Mouse (Mus musculus) testis, adult 2 months (tissue): Measurements from ENCODE around the gene Thsd7b.

Experiments used
- CTCF ChIP-seq: fragments of 200-500 bp; IDR thresholded peaks from 2 replicates; pipeline ENCODE4 v1.5.1; 2012; ENCODE audit warnings: low read depth, mild to moderate bottlenecking, inconsistent platforms, low read length, moderate library complexity; ENCODE audit not compliant: control insufficient read depth, insufficient read depth, insufficient replicate concordance
- POLR2A ChIP-seq: fragments of 200-500 bp; IDR thresholded peaks from 2 replicates; pipeline ENCODE4 v1.6.1; 2012; ENCODE audit warnings: low read depth, mild to moderate bottlenecking, inconsistent platforms, low read length, moderate library complexity; ENCODE audit not compliant: control insufficient read depth

DNA sequence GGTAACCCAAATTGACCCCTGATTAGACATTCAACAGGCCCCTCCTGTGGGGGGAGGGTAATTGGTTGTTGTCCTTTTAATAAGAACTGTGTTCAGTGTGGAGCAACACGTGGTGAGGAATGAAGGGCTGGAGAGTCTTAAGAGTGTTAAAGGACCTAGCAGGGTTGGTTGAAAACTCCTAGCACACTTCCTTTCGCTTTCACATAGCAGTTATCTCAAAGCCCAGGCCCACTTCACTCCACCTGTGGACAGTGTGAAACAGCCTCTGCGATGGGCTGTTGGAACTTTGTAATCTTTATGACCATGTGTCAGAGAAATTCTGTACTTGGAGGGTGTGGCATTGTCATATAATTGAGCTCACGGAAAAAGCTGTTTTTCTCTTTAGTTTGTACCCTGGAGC, 683.5 kb downstream of the Thsd7b start:
- TF ChIP-seq CTCF (no peak), POLR2A (no peak)
